Mouse (Mus musculus): Measurements from ENCODE around the gene Slc39a10.

DNA sequence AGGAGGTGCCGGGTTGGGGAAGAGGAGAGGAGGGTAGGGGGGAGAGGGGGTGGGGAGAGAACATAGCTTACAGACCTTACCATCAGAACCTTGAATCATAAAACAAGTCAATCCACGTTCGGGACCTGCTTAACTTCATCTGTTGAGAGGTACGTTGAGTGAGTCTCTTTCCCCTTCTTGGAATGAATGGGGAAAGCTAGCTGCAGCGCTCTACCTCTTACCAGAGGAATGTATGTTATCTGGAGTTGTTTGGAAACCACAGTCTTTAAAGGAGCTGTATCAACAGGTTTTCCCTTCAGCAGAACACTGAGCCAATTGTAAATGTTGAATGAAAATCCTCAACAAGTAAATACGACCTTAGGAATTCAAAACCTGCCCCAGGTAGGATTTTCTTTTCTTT lies 4.7 kb downstream of the Slc39a10 start:
- TF ChIP-seq CTCF (IDR thresholded peaks at IDR 0.05; ENCODE audit: extremely low read depth, insufficient read depth, low read length), result no peak
- TF ChIP-seq POLR2A (IDR thresholded peaks at IDR 0.05; ENCODE audit: extremely low read depth, insufficient read depth, low read length), result no peak
